22 mouse cellular contexts compared by ENCODE assay signal in genomic region chr14:24032876-24033389, GRCm38 (mm10). TPM values are rescaled to one million over a fixed set of nuclear protein-coding genes. Genes with fewer than 3 reads are reported as not detected.
"Had no signal": no experiment of that assay in that cellular context is flagged by ENCODE, and none has a peak within 500 bp of the region (broad histone marks: within the 10 kb centered on the region; RNA-seq: fewer than 3 reads in every experiment).

No protein-coding gene starts in this region.

- H3K9ac ChIP-seq: liver, embryonic 13.5 days; midbrain, embryonic 12.5 days; midbrain, embryonic 15.5 days; neural tube, embryonic 13.5 days had no signal

- H3K9me3 ChIP-seq: liver, embryonic 13.5 days; midbrain, embryonic 15.5 days had no signal

- DNase-seq: kidney, adult 9 months; kidney, postnatal 14 days; kidney, postnatal 4 days; liver, embryonic 13.5 days; lung, adult 2 months; lung, postnatal 14 days; lung, postnatal 4 days; right cerebral cortex, adult 18-20 months; right cerebral cortex, postnatal 14 days; right cerebral cortex, postnatal 4 days; thymus, adult 2 months; thymus, postnatal 25 days had no signal

- ATAC-seq: midbrain, embryonic 15.5 days had no signal

- H3K27ac ChIP-seq: liver, embryonic 13.5 days; midbrain, embryonic 12.5 days; midbrain, embryonic 15.5 days; neural tube, embryonic 13.5 days; stomach, postnatal 0 days had no signal

- H3K4me3 ChIP-seq: liver, embryonic 13.5 days; midbrain, embryonic 12.5 days; midbrain, embryonic 15.5 days; myocyte; neural tube, embryonic 13.5 days had no signal

- H3K4me1 ChIP-seq: liver, embryonic 13.5 days had no signal

- H3K27me3 ChIP-seq: liver, embryonic 13.5 days; midbrain, embryonic 15.5 days; neural tube, embryonic 13.5 days had no signal

- H3K36me3 ChIP-seq: liver, embryonic 13.5 days; midbrain, embryonic 12.5 days; midbrain, embryonic 15.5 days; neural tube, embryonic 13.5 days had no signal

- H3K4me2 ChIP-seq: liver, embryonic 13.5 days; midbrain, embryonic 12.5 days; midbrain, embryonic 15.5 days; neural tube, embryonic 13.5 days had no signal

RNA-seq across cellular contexts. Expression of gene Kcnma1, which starts 18.6 kb away (rescaled TPM):
- total RNA-seq: megakaryocyte progenitor cell, adult 5-6 weeks; megakaryocyte-erythroid progenitor cell, adult 5-6 weeks; monocyte, adult 5-6 weeks; neutrophil, adult 5-6 weeks had no signal
- polyA plus RNA-seq: liver, adult 2 months had no signal
